Mouse (Mus musculus): Measurements from ENCODE around the gene Hdhd5.

DNA sequence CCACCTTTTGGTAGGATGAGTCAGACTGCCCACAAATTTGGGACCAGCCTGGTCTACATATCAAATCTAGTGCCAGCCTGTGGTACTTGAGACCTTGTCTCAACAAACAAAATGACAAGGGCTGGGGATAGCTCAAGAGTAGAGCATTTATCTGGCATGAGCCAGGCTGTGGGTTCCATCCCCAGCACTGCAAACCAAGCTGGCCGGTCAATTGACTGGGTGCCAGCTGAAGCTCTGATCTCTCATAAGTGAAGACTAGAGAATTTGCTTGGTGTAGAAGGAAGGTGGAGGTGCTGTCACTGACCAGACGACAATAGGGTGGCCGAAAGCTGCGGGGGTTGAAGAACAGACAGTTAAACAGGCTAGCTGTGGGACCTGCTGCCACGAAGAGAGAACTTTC, 47.4 kb upstream of the Hdhd5 start:
- TF ChIP-seq GATA1 (IDR thresholded peaks at IDR 0.05; ENCODE audit: borderline replicate concordance, low read length): no peak
- no peak for TF ChIP-seq FLI1 (IDR thresholded peaks at IDR 0.05; ENCODE audit: low read length)

All from megakaryocyte, embryonic 14.5 days (primary cell).